15 mouse cellular contexts compared by ENCODE assay signal in genomic region chr5:104161390-104161789, GRCm38 (mm10). TPM values are rescaled to one million over a fixed set of nuclear protein-coding genes. Genes with fewer than 3 reads are reported as not detected.
DNase-seq lines count a peak whose midpoint lies in the region; ATAC-seq and TF ChIP-seq lines count a peak whose summit lies in the region.
"Had no signal": no experiment of that assay in that cellular context is flagged by ENCODE, and none has a peak within 500 bp of the region (broad histone marks: within the 10 kb centered on the region; RNA-seq: fewer than 3 reads in every experiment).

No protein-coding gene starts in this region.

- H3K4me3 ChIP-seq in kidney, adult 2 months (ENCODE audit: insufficient read depth, low read depth, low read length), result no peak overlapping the region
- H3K4me3 ChIP-seq in lung, embryonic 15.5 days, result no peak overlapping the region
- H3K4me3 ChIP-seq in forebrain, embryonic 14.5 days (ENCODE audit: low read depth, low read length), result no peak overlapping the region
- H3K4me3 ChIP-seq: hindbrain, embryonic 12.5 days; limb, embryonic 12.5 days; myocyte had no signal

- no peak overlapping the region for H3K9ac ChIP-seq in lung, embryonic 15.5 days
- no peak overlapping the region for H3K9ac ChIP-seq in forebrain, embryonic 14.5 days (ENCODE audit: low read length)
- H3K9ac ChIP-seq: hindbrain, embryonic 12.5 days; limb, embryonic 12.5 days had no signal

- H3K27ac ChIP-seq in kidney, adult 2 months (ENCODE audit: insufficient read depth, low read depth, low read length), result no peak overlapping the region
- H3K27ac ChIP-seq in lung, embryonic 15.5 days, result no peak overlapping the region
- no peak overlapping the region for H3K27ac ChIP-seq in forebrain, embryonic 14.5 days (ENCODE audit: low read depth, low read length)
- H3K27ac ChIP-seq: hindbrain, embryonic 12.5 days; limb, embryonic 12.5 days had no signal

- peak; percentile 36 for DNase-seq in adrenal gland, postnatal 10 days
- no peak for DNase-seq in adrenal gland, adult 18-20 months (ENCODE audit: low spot score in 2 of 2)
- peak; percentile 30 for DNase-seq in adrenal gland, postnatal 14 days
- peak; percentile 80 for DNase-seq in kidney, adult 2 months
- no peak for DNase-seq in embryo, embryonic 10 days (ENCODE audit: low spot score)
- DNase-seq in forebrain, embryonic 14.5 days (ENCODE audit: low spot score), result no peak
- no peak for DNase-seq in layer of hippocampus, postnatal 10 days (ENCODE audit: low spot score in 2 of 2)
- DNase-seq: cerebellum, postnatal 14 days had no signal

- H3K27me3 ChIP-seq in kidney, adult 2 months (replicated peaks; ENCODE audit: control insufficient read depth, insufficient read depth, low read length), result no peaks in the 10 kb centered on the region
- H3K27me3 ChIP-seq in lung, embryonic 15.5 days, result no peaks in the 10 kb centered on the region
- no peaks in the 10 kb centered on the region for H3K27me3 ChIP-seq in forebrain, embryonic 14.5 days (replicated peaks; ENCODE audit: control insufficient read depth, insufficient read depth, low read length)
- H3K27me3 ChIP-seq: hindbrain, embryonic 12.5 days; limb, embryonic 12.5 days had no signal

- ATAC-seq in lung, embryonic 15.5 days (ENCODE audit: borderline replicate concordance, extremely low read depth, low FRiP score, low TSS enrichment), result peak; percentile 89; the same call in 1 of the 2 replicates
- ATAC-seq in forebrain, embryonic 14.5 days, result no peak

- TF ChIP-seq POLR2A in kidney, adult 2 months (IDR thresholded peaks at IDR 0.05; ENCODE audit: low read depth, low read length), result no peak

- no peak overlapping the region for H3K4me2 ChIP-seq in lung, embryonic 15.5 days
- no peak overlapping the region for H3K4me2 ChIP-seq in forebrain, embryonic 14.5 days (ENCODE audit: low read length)
- H3K4me2 ChIP-seq: hindbrain, embryonic 12.5 days; limb, embryonic 12.5 days had no signal

- no peaks in the 10 kb centered on the region for H3K36me3 ChIP-seq in kidney, adult 2 months (ENCODE audit: control insufficient read depth, insufficient read depth, low read length)
- no peaks in the 10 kb centered on the region for H3K36me3 ChIP-seq in lung, embryonic 15.5 days
- H3K36me3 ChIP-seq in forebrain, embryonic 14.5 days (ENCODE audit: control insufficient read depth, insufficient read depth, low read length), result no peaks in the 10 kb centered on the region
- H3K36me3 ChIP-seq: hindbrain, embryonic 12.5 days; limb, embryonic 12.5 days had no signal

- H3K4me1 ChIP-seq in kidney, adult 2 months (ENCODE audit: control insufficient read depth, insufficient read depth, low read length), result no peaks in the 10 kb centered on the region; the same call in 1 of the 2 replicates
- H3K4me1 ChIP-seq in lung, embryonic 15.5 days, result peaks cover 12% of the 10 kb centered on the region; the same call in 1 of the 2 replicates
- no peaks in the 10 kb centered on the region for H3K4me1 ChIP-seq in forebrain, embryonic 14.5 days (ENCODE audit: control insufficient read depth, insufficient read depth, low read length)
- H3K4me1 ChIP-seq: hindbrain, embryonic 12.5 days; limb, embryonic 12.5 days had no signal

- no peaks in the 10 kb centered on the region for H3K9me3 ChIP-seq in lung, embryonic 15.5 days
- no peaks in the 10 kb centered on the region for H3K9me3 ChIP-seq in forebrain, embryonic 14.5 days (replicated peaks; ENCODE audit: control insufficient read depth, low read length)
- H3K9me3 ChIP-seq: hindbrain, embryonic 12.5 days; limb, embryonic 12.5 days had no signal

- no peak for TF ChIP-seq CTCF in kidney, adult 2 months (conservative IDR thresholded peaks at IDR 0.05; ENCODE audit: insufficient read depth, insufficient read length, low read depth, low read length)

- WGBS in kidney, adult 2 months, result 50% methylated on average over 1 of the region's 1 CpGs
- 36% methylated on average over 1 of the region's 1 CpGs for WGBS in lung, embryonic 15.5 days
- 92% methylated on average over 1 of the region's 1 CpGs for WGBS in forebrain, embryonic 14.5 days

RNA-seq across cellular contexts. Expression of gene Dspp, which starts 9.1 kb away (rescaled TPM):
- total RNA-seq in adrenal gland, postnatal 10 days (2021), result not detected
- not detected for total RNA-seq in adrenal gland, adult 18-20 months (2021)
- not detected in 2 replicates for total RNA-seq in adrenal gland, postnatal 14 days (2021)
- polyA plus RNA-seq in kidney, adult 2 months (2012; rRNA removed), result not detected in 2 replicates
- 0.04 TPM in 1 of 2 replicates, not detected in the other for polyA plus RNA-seq in lung, embryonic 15.5 days (2015; fragmentation: Nextera tagmentation; extraction: Ambion mirVana)
- polyA plus RNA-seq in forebrain, embryonic 14.5 days (2014; fragmentation: Nextera tagmentation; extraction: Ambion mirVana), result not detected in 2 replicates
- not detected for total RNA-seq in layer of hippocampus, postnatal 10 days (2021)
- total RNA-seq: megakaryocyte, adult 5-6 weeks; MEL had no signal
- polyA plus RNA-seq: hindbrain, embryonic 12.5 days; limb, embryonic 12.5 days; myocyte; spleen, adult 2 months had no signal

RNA-seq across cellular contexts. Expression of gene Dmp1, which starts 41.0 kb away (rescaled TPM):
- 1 to 10 TPM in 1 of 2 experiments, under 1 TPM in 1; 0.18 to 8.6 TPM for total RNA-seq in adrenal gland, postnatal 10 days (2021)
- not detected for total RNA-seq in adrenal gland, adult 18-20 months (2021)
- not detected in 2 replicates for total RNA-seq in adrenal gland, postnatal 14 days (2021)
- polyA plus RNA-seq in kidney, adult 2 months (2012; rRNA removed), result not detected in 2 replicates
- 0.52 and 0.74 TPM in 2 replicates for polyA plus RNA-seq in lung, embryonic 15.5 days (2015; fragmentation: Nextera tagmentation; extraction: Ambion mirVana)
- polyA plus RNA-seq in forebrain, embryonic 14.5 days (2014; fragmentation: Nextera tagmentation; extraction: Ambion mirVana), result 0.36 and 0.54 TPM in 2 replicates
- 1 to 10 TPM in 1 of 2 experiments, under 1 TPM in 1; 0.55 to 1.4 TPM for total RNA-seq in layer of hippocampus, postnatal 10 days (2021)
- total RNA-seq: megakaryocyte, adult 5-6 weeks; MEL had no signal

RNA-seq across cellular contexts. Expression of gene Sparcl1, which starts 47.9 kb away (rescaled TPM):
- 100 to 1,000 TPM; 142 to 154 TPM for total RNA-seq in adrenal gland, postnatal 10 days (2021)
- total RNA-seq in adrenal gland, adult 18-20 months (2021), result 10 to 100 TPM; 35.4 to 50.2 TPM
- 113 and 137 TPM in 2 replicates for total RNA-seq in adrenal gland, postnatal 14 days (2021)
- 31.6 and 36.4 TPM in 2 replicates for polyA plus RNA-seq in kidney, adult 2 months (2012; rRNA removed)
- 343 and 369 TPM in 2 replicates for polyA plus RNA-seq in lung, embryonic 15.5 days (2015; fragmentation: Nextera tagmentation; extraction: Ambion mirVana)
- polyA plus RNA-seq in forebrain, embryonic 14.5 days (2014; fragmentation: Nextera tagmentation; extraction: Ambion mirVana), result 70.4 and 93.1 TPM in 2 replicates
- total RNA-seq in layer of hippocampus, postnatal 10 days (2021), result 1,000 to 10,000 TPM; 1,050 to 1,141 TPM
- total RNA-seq: megakaryocyte, adult 5-6 weeks; MEL had no signal

Comparison
In these comparisons a context has a peak if more than half of its experiments do, and no peak if none do; other contexts are left out.
1. DNase-seq: peak in adrenal gland, postnatal 10 days (single experiment), adrenal gland, postnatal 14 days (single experiment) and kidney, adult 2 months (single experiment); none in adrenal gland, adult 18-20 months (0 of 2), embryo, embryonic 10 days (single experiment), forebrain, embryonic 14.5 days (single experiment) and layer of hippocampus, postnatal 10 days (0 of 2).